Mouse (Mus musculus) inflammation-experienced regulatory T-cells, adult 6 months (primary cell): ENCODE measurements at regions not wholly inside any gene's neighbourhood (a gene's known extent, or its start where the extent isn't known, plus 50 kb on each side); places are given as distances from the start of the nearest gene placed in this dataset.

Experiments used
- ATAC-seq: one replicate; pipeline ENCODE4 v1.8.0; 2017

GRCm38 (mm10) chr19:54498066-54498465, 454.1 kb downstream of the Adra2a start:
- no peak for ATAC-seq

DNA sequence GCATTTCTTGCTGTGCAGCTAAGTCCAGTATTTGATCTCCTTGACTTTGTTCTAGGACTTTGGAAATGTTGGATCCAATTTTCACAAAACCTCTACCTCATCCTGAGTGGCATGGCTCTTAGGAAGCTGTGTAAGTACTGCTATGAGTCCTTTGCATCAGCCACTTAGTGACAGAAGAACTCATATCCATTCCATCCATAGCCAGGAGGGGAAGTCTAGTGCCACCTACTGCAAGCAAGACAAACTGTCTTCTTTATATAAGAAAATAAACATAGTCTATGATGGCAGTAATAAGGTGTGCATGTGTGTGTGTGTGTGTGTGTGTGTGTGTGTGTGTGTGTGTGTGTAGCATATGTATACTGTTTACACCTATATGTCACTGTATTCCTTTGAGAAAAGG, 489.9 kb downstream of the Adra2a start:
- ATAC-seq = no peak

- no peak for ATAC-seq
These were observed 511.4 kb downstream of the Adra2a start for GRCm38 (mm10) chr19:54555351-54555750.

DNA sequence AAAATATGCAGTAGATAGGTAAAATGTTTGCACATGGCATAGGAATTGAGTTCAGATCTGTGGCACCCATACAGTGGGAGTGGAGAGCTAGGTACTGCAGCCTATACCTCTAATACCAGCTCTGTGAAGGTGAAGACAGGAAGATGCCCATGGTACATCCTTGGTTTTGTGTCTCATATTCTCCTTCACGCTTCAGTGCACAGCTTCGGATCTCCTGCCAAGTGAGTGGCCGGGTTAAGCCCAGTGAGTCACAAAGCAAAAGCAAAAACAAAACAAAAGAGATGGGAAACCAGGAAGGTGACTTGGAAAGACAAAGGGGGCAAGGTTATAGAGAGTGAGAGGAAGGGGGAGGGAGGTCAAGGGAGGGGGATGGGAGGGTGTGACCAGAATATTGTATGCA, 514.0 kb downstream of the Adra2a start:
- no peak for ATAC-seq

GRCm38 (mm10) chr19:54583574-54583973, 539.6 kb downstream of the Adra2a start:
- no peak for ATAC-seq

GRCm38 (mm10) chr19:54584687-54585237, 540.8 kb downstream of the Adra2a start:
- ATAC-seq = no peak

- ATAC-seq = no peak
These were observed 541.4 kb downstream of the Adra2a start for GRCm38 (mm10) chr19:54585326-54585725.

GRCm38 (mm10) chr19:54603345-54603744, 523.7 kb downstream of the Gpam start:
- no peak for ATAC-seq

GRCm38 (mm10) chr19:54605346-54605745, 521.7 kb downstream of the Gpam start:
- no peak for ATAC-seq

DNA sequence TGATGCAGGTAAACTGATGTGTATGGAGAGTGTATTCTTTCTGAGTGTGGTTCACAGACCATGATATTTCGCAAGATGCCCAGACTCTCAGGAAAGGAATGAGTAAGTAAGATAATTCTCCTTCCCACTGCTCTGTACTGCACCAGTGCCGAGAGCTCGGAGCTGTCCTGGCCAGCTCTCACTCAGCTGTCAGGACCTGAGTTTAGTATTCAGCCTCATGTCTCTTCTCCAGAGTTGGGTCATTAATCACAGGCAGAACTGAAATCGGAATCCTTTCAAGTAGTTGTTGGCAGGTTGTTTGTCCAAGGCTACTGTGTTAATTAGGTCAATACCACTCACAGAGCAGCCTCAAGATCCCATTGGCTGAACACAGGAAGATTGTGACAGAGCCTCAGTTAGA, 510.1 kb downstream of the Gpam start:
- ATAC-seq = no peak
